Mouse (Mus musculus) forelimb bud, embryonic 11.5 days (tissue): Measurements from ENCODE around the gene Ran.
"Not testable (repeated sequence)": the region's sequence is repeated elsewhere in the genome, so short reads cannot be mapped to it uniquely, and the experiment has no call there.

Experiments used
- DNase-seq: peaks from one replicate; pipeline ENCODE4 v3.0.0-alpha.2; 2012; ENCODE audit warnings: low read depth, low spot score

Gene Ran

GRCm38 (mm10) chr5:129019497-129020299 lies at the start of gene Ran:
Ran (plus strand) TSS chr5:129020069.
- peak; percentile 96 for DNase-seq

GRCm38 (mm10) chr5:128970878-128971277 lies 49.0 kb upstream of the Ran start:
- no peak for DNase-seq

- DNase-seq, result peak; percentile 67
These were observed 48.6 kb upstream of the Ran start for GRCm38 (mm10) chr5:128971298-128971697.

GRCm38 (mm10) chr5:128976266-128976665 lies 43.6 kb upstream of the Ran start:
- DNase-seq, result peak; percentile 51

- not testable (repeated sequence) for DNase-seq
These were observed 42.4 kb upstream of the Ran start for GRCm38 (mm10) chr5:128977466-128977865.

GRCm38 (mm10) chr5:128978957-128979356 lies 40.9 kb upstream of the Ran start:
- no peak for DNase-seq

- no peak for DNase-seq
These were observed 39.0 kb upstream of the Ran start for GRCm38 (mm10) chr5:128980857-128981256.

GRCm38 (mm10) chr5:128981607-128982006 lies 38.3 kb upstream of the Ran start:
- DNase-seq, result peak; percentile 71

GRCm38 (mm10) chr5:128984536-128984935 lies 35.3 kb upstream of the Ran start:
- DNase-seq, result no peak

GRCm38 (mm10) chr5:128985946-128986345 lies 33.9 kb upstream of the Ran start:
- no peak for DNase-seq

- DNase-seq, result no peak
These were observed 32.5 kb upstream of the Ran start for GRCm38 (mm10) chr5:128987141-128987954.

- no peak for DNase-seq
These were observed 19.0 kb upstream of the Ran start for GRCm38 (mm10) chr5:129000706-129001468.

- no peak for DNase-seq
These were observed 17.3 kb upstream of the Ran start for GRCm38 (mm10) chr5:129002571-129003011.

GRCm38 (mm10) chr5:129005416-129005815 lies 14.5 kb upstream of the Ran start:
- no peak for DNase-seq

- DNase-seq, result no peak
These were observed 13.7 kb upstream of the Ran start for GRCm38 (mm10) chr5:129006031-129006788.

GRCm38 (mm10) chr5:129007105-129007957 lies 12.5 kb upstream of the Ran start:
- DNase-seq, result no peak

GRCm38 (mm10) chr5:129008008-129008407 lies 11.9 kb upstream of the Ran start:
- DNase-seq, result no peak

- peak; percentile 85 for DNase-seq
These were observed 11.4 kb upstream of the Ran start, which contains the start of gene Stx2 for GRCm38 (mm10) chr5:129008412-129008826. Stx2 (minus strand) TSS chr5:129008574.

GRCm38 (mm10) chr5:129009577-129009976 lies 10.3 kb upstream of the Ran start:
- DNase-seq, result no peak

GRCm38 (mm10) chr5:129010937-129011336 lies 8.9 kb upstream of the Ran start:
- DNase-seq, result no peak
